Mouse (Mus musculus) left cerebral cortex, postnatal 25 days (tissue): ENCODE measurements around the gene Cys1. TPM values are rescaled to one million over a fixed set of nuclear protein-coding genes. Genes with fewer than 3 reads are reported as not detected.
A peak's percentile ranks its signal among the peaks of the same experiment; 100 is the strongest.

Experiments used
- DNase-seq, 2 experiments: peaks; one replicate each; pipeline ENCODE4 v3.0.0; 2022; ENCODE audit warnings: low spot score in 2 of 2, mixed read lengths in 1 of 2
- intact Hi-C: fragments of 180-260 bp; cut with DNase I; formaldehyde crosslinking; loops from one replicate; pipeline ENCODE4 v1.15.1; 2025
- total RNA-seq, 2 experiments: library from RNA; stranded (reverse); gene quantifications; 2 replicates each; pipeline ENCODE4 v1.2.3; 2021

Cys1 gene
- 10 to 100 TPM; 15.5 to 15.6 TPM for total RNA-seq

GRCm38 (mm10) chr12:24681286-24682023 lies at the start of gene Cys1:
Gene Cys1, minus strand, starts transcription at chr12:24681813.
- intact Hi-C loops, result no loop called here
- DNase-seq, result no peak

GRCm38 (mm10) chr12:24724369-24724768 lies 42.8 kb upstream of the Cys1 start:
- no peak for DNase-seq
- intact Hi-C loops, result no loop called here

- intact Hi-C loops, result no loop called here
- DNase-seq, result no peak
Observed at GRCm38 (mm10) chr12:24723859-24724258, 42.2 kb upstream of the Cys1 start.

GRCm38 (mm10) chr12:24723434-24723833 lies 41.8 kb upstream of the Cys1 start:
- intact Hi-C loops, result no loop called here

GRCm38 (mm10) chr12:24716721-24717301 lies 35.2 kb upstream of the Cys1 start:
- DNase-seq, result peak; percentile 53 to 56
- intact Hi-C loops, result loop anchor here (10.0 kb wide), 1 partner anchor 1578 kb away; no protein-coding TSS in a partner anchor

More at GRCm38 (mm10) chr12:24723434-24723833, 41.8 kb upstream of the Cys1 start:
- DNase-seq, result no peak

GRCm38 (mm10) chr12:24715268-24715896 lies 33.8 kb upstream of the Cys1 start:
- intact Hi-C loops, result loop anchor here (10.0 kb wide), 1 partner anchor 1579 kb away; no protein-coding TSS in a partner anchor
- no peak for DNase-seq

- intact Hi-C loops, result loop anchor here (10.0 kb wide), 1 partner anchor 1580 kb away; no protein-coding TSS in a partner anchor
- DNase-seq, result no peak
Observed at GRCm38 (mm10) chr12:24714579-24715255, 33.1 kb upstream of the Cys1 start.

GRCm38 (mm10) chr12:24712396-24712795 lies 30.8 kb upstream of the Cys1 start:
- no peak for DNase-seq
- intact Hi-C loops, result loop anchor here (10.0 kb wide), 1 partner anchor 1582 kb away; no protein-coding TSS in a partner anchor

GRCm38 (mm10) chr12:24710672-24711071 lies 29.1 kb upstream of the Cys1 start:
- intact Hi-C loops, result loop anchor here (1.0 to 10.0 kb wide), 2 partner anchors 242 to 1584 kb away; no protein-coding TSS in a partner anchor
- DNase-seq, result no peak

GRCm38 (mm10) chr12:24709831-24710508 lies 28.4 kb upstream of the Cys1 start:
- DNase-seq, result peak; percentile 60 to 85
- intact Hi-C loops, result loop anchor here (1.0 to 10.0 kb wide), 2 partner anchors 242 to 1585 kb away; no protein-coding TSS in a partner anchor

GRCm38 (mm10) chr12:24709409-24709808 lies 27.8 kb upstream of the Cys1 start:
- no peak for DNase-seq
- intact Hi-C loops, result no loop called here

GRCm38 (mm10) chr12:24708824-24709218 lies 27.2 kb upstream of the Cys1 start:
- no peak for DNase-seq
- intact Hi-C loops, result loop anchor here (1.0 kb wide), 2 partner anchors 239 to 266 kb away; no protein-coding TSS in a partner anchor

- peak; percentile 90 to 92 for DNase-seq
- intact Hi-C loops, result loop anchor here (1.0 kb wide), 2 partner anchors 240 to 267 kb away; no protein-coding TSS in a partner anchor
Observed at GRCm38 (mm10) chr12:24707954-24708823, 26.6 kb upstream of the Cys1 start, which contains the start of gene Rrm2. Gene Rrm2, plus strand, starts transcription at chr12:24708241.

GRCm38 (mm10) chr12:24707480-24707802 lies 25.8 kb upstream of the Cys1 start:
- no peak for DNase-seq

GRCm38 (mm10) chr12:24706764-24707479 lies 25.3 kb upstream of the Cys1 start:
- intact Hi-C loops, result no loop called here
- no peak for DNase-seq

More at GRCm38 (mm10) chr12:24707480-24707802, 25.8 kb upstream of the Cys1 start:
- intact Hi-C loops, result no loop called here

- intact Hi-C loops, result no loop called here
- DNase-seq, result no peak
Observed at GRCm38 (mm10) chr12:24705502-24706263, 24.1 kb upstream of the Cys1 start.

- intact Hi-C loops, result no loop called here
- DNase-seq, result no peak
Observed at GRCm38 (mm10) chr12:24703013-24703412, 21.4 kb upstream of the Cys1 start.
